Mouse (Mus musculus): ENCODE results near the gene Haus5. TPM values are rescaled to one million over a fixed set of nuclear protein-coding genes. Genes with fewer than 3 reads are reported as not detected.

The Haus5 gene
- polyA plus RNA-seq, 1 experiment from 2014 or later: 13.0 TPM

DNA sequence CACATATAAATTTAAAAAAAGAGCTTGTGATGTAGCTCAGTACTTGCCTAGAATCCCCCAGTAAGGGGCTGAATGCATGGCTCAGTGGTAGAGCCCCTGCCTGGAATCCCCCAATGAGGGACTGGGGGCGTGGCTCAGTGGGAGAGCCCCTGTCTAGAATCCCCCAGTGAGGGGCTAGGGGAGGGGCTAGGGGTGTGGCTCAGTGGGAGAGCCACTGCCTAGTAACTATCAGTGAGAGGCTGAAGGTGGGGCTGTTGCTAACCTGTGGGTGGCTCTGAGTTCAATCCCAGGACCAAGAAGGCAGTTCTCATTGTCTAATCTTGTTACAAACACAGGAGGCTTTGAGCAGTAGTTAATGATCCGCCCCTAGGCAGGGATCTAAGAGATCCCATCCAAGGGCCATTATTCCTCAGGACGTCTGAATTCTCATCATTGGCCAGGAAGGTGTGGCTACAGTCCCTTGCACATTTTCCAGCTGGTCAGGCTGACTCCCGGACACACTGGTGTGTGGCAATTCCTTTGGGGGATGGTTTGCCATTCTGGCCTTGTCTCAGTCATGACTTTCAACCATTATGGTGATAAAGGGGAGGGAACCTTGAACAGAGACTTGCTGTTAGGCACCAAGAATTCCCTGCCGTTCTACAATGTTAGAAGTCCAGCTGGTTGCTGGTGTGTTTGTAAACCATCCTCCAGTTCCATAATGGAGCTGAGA, 49.6 kb downstream of the Haus5 start:
- DNase-seq: peak; percentile 27
- Histone ChIP-seq H3K4me1 (ENCODE audit: insufficient read depth) (0 out of 2 replicates have a peak, but pooled peaks cover 2% of the 10 kb centered on the region), H3K36me3 (replicated peaks; ENCODE audit: insufficient read depth, low read length) (peaks cover 30% of the 10 kb centered on the region), H3K27me3 (ENCODE audit: insufficient read depth, low read length) (no peaks in the 10 kb centered on the region), H3K4me2 (ENCODE audit: low read depth, low read length) (no peak overlapping the region), H3K4me3 (ENCODE audit: low read depth, low read length) (no peak overlapping the region), H3K9me3 (ENCODE audit: low read length) (no peaks in the 10 kb centered on the region), H3K9ac (replicated peaks) (no peak overlapping the region), H3K27ac (ENCODE audit: low read depth) (no peak overlapping the region)
- TF ChIP-seq CTCF (IDR thresholded peaks at IDR 0.05; ENCODE audit: low read depth): no peak
- no peak for TF ChIP-seq EP300 (IDR thresholded peaks at IDR 0.05; ENCODE audit: low read depth)
- WGBS (ENCODE audit: insufficient replicate concordance): 58% methylated on average over 5 of the region's 5 CpGs
- ATAC-seq: 0 out of 2 replicates have a peak, but pooled peaks have one; percentile 19

DNA sequence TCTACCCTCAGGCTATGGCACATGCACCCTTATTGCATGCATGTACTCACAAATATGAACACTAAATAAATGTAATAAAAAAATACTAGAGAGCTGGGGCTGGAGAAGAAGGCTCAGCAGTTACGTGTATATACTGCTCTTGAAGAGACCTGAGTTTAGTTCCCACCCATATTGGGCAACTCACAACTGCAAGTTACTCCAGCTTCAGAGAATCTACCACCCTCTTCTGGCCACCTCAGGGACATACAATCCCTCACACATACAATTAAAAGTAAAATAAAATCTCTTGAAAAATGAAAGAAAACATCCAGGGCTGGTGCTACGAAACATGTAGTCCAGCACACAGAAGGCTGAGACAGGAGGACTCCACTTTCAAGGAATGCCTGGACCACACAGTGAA, 50.3 kb downstream of the Haus5 start:
- TF ChIP-seq EP300 (IDR thresholded peaks at IDR 0.05; ENCODE audit: low read depth) (no peak), CTCF (IDR thresholded peaks at IDR 0.05; ENCODE audit: low read depth) (peak; percentile 54)
- Histone ChIP-seq H3K27ac (ENCODE audit: low read depth) (no peak overlapping the region), H3K9me3 (ENCODE audit: low read length) (no peaks in the 10 kb centered on the region), H3K4me1 (ENCODE audit: insufficient read depth) (0 out of 2 replicates have a peak, but pooled peaks cover 2% of the 10 kb centered on the region), H3K27me3 (ENCODE audit: insufficient read depth, low read length) (no peaks in the 10 kb centered on the region), H3K4me2 (ENCODE audit: low read depth, low read length) (no peak overlapping the region), H3K4me3 (ENCODE audit: low read depth, low read length) (no peak overlapping the region), H3K36me3 (replicated peaks; ENCODE audit: insufficient read depth, low read length) (peaks cover 28% of the 10 kb centered on the region), H3K9ac (replicated peaks) (no peak overlapping the region)
- 43% methylated on average over 2 of the region's 2 CpGs for WGBS (ENCODE audit: insufficient replicate concordance)
- DNase-seq (no peak), ATAC-seq (peak; percentile 44)

DNA sequence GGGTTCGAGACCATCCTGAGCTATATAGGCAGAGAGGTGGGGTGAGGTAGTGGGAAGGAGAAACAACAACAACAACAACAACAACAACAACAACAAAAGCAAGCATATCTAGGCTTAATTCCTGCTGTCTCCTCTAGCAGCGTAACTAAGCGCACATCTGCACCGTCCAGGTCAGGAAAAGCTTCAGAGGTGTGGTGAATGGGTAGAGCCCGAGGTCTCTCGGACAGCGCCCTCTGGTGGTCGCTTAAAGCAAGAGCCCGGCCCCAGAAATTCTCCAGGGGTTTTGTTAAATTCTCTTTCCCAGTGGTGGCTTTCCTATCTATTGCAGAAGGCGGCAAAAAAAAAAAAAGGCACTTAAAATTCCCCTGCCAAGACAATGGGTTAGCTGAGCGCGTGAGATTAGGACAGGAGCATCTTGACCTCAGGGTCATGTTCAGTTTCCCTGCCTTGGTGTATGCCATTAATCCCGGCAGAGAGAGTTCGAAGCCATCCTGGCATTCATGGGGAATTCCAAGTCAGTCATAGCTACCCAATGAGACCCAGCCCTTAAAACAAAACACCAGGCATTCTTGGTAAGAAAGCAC, 51.2 kb downstream of the Haus5 start:
- ATAC-seq (peak; percentile 58; the same call in 1 of the 2 replicates), DNase-seq (peak; percentile 79)
- H3K4me1 ChIP-seq (ENCODE audit: insufficient read depth): 0 out of 2 replicates have a peak, but pooled peaks cover 2% of the 10 kb centered on the region
- TF ChIP-seq EP300 (IDR thresholded peaks at IDR 0.05; ENCODE audit: low read depth) (no peak), CTCF (IDR thresholded peaks at IDR 0.05; ENCODE audit: low read depth) (peak; percentile 73)
- H3K36me3 ChIP-seq (replicated peaks; ENCODE audit: insufficient read depth, low read length): peaks cover 20% of the 10 kb centered on the region
- no peak overlapping the region for H3K27ac ChIP-seq (ENCODE audit: low read depth)
- WGBS (ENCODE audit: insufficient replicate concordance): 18% methylated on average over 14 of the region's 14 CpGs
- no peak overlapping the region for H3K9ac ChIP-seq (replicated peaks)
- H3K9me3 ChIP-seq (ENCODE audit: low read length): no peaks in the 10 kb centered on the region
- H3K27me3 ChIP-seq (ENCODE audit: insufficient read depth, low read length): no peaks in the 10 kb centered on the region
- H3K4me3 ChIP-seq (ENCODE audit: low read depth, low read length): no peak overlapping the region
- H3K4me2 ChIP-seq (ENCODE audit: low read depth, low read length): no peak overlapping the region

DNA sequence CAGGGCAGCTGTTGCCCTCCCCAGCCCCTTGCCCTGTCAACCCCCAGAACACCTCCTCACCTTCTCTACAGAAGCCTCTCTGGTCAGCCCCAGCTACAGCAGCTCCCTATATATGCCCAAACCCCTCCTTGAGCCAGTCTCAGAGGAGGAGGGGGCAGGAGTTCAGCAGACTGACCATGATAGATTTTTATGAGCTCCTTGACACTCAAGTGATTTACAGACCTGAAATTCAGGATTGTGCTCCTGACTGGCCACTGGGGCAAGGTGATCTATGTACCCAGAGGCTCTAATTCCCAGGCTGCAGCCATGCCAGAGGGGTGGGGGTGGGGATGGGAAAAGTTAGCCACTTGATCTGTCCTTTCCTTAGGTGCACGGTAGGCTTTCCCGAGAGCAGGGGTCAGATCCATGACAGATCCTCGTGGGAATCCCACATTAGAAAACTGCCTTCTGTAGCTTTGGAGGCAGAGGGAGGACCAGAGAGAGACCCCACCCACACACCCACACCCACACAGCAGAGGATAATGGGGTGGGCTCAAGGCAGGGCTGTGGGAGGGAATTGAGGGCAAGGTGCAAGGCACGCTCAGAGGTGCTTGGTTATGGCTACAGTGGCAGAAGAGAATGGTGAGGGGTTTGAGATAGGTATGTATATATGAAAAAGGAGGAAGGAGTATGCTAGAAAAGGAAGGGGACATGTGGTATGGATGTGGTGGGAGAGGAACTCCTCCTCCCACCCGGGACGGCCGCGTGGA, 52.0 kb downstream of the Haus5 start, which contains the start of gene Upk1a:
Gene Upk1a (minus strand): TSS at position 194 of the 749 bp plus-strand sequence.
- DNase-seq (no peak), ATAC-seq (no peak)
- TF ChIP-seq EP300 (IDR thresholded peaks at IDR 0.05; ENCODE audit: low read depth) (no peak), CTCF (IDR thresholded peaks at IDR 0.05; ENCODE audit: low read depth) (no peak)
- WGBS (ENCODE audit: insufficient replicate concordance): 73% methylated on average over 8 of the region's 8 CpGs
- H3K4me3 ChIP-seq (ENCODE audit: low read depth, low read length): no peak within 1 kb of the TSS
- no peaks in the 10 kb centered on the region for H3K9me3 ChIP-seq (ENCODE audit: low read length)
- 0 out of 2 replicates have a peak, but pooled peaks cover 2% of the 10 kb centered on the region for H3K4me1 ChIP-seq (ENCODE audit: insufficient read depth)
- H3K27ac ChIP-seq (ENCODE audit: low read depth): no peak within 1 kb of the TSS
- H3K9ac ChIP-seq (replicated peaks): no peak within 1 kb of the TSS
- peaks cover 13% of the 10 kb centered on the region for H3K36me3 ChIP-seq (replicated peaks; ENCODE audit: insufficient read depth, low read length)
- no peaks in the 10 kb centered on the region for H3K27me3 ChIP-seq (ENCODE audit: insufficient read depth, low read length)
- H3K4me2 ChIP-seq (ENCODE audit: low read depth, low read length): no peak within 1 kb of the TSS

DNA sequence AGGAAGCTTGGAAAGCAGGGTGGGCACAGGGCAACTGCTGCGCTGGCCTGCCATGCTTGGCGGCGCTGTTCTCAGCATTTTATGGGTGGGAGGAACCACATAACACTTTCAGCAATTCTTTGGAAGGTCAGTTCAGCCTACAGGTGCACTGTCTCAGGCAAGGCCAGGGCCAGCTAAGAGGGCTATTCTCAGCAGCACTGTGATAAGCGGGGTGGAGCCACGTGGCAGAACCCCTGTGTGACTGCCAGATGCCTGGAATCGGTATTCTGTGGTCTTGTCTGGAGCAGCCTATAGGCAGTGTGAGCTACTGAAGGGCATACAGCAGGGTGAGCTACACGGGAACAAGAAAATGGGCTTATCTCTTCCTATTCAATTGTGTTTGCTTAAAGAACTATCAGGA, 54.8 kb downstream of the Haus5 start:
- 0 out of 2 replicates have a peak, but pooled peaks cover 2% of the 10 kb centered on the region for H3K4me1 ChIP-seq (ENCODE audit: insufficient read depth)
- H3K9me3 ChIP-seq (ENCODE audit: low read length): no peaks in the 10 kb centered on the region
- TF ChIP-seq EP300 (IDR thresholded peaks at IDR 0.05; ENCODE audit: low read depth) (no peak), CTCF (IDR thresholded peaks at IDR 0.05; ENCODE audit: low read depth) (0 out of 2 replicates have a peak, but pooled peaks have one; percentile 3)
- H3K27me3 ChIP-seq (ENCODE audit: insufficient read depth, low read length): no peaks in the 10 kb centered on the region
- no peak overlapping the region for H3K4me3 ChIP-seq (ENCODE audit: low read depth, low read length)
- ATAC-seq (no peak), DNase-seq (no peak)
- no peak overlapping the region for H3K27ac ChIP-seq (ENCODE audit: low read depth)
- H3K4me2 ChIP-seq (ENCODE audit: low read depth, low read length): no peak overlapping the region
- H3K9ac ChIP-seq (replicated peaks): no peak overlapping the region
- no peaks in the 10 kb centered on the region for H3K36me3 ChIP-seq (replicated peaks; ENCODE audit: insufficient read depth, low read length)
- WGBS (ENCODE audit: insufficient replicate concordance): 47% methylated on average over 7 of the region's 7 CpGs

DNA sequence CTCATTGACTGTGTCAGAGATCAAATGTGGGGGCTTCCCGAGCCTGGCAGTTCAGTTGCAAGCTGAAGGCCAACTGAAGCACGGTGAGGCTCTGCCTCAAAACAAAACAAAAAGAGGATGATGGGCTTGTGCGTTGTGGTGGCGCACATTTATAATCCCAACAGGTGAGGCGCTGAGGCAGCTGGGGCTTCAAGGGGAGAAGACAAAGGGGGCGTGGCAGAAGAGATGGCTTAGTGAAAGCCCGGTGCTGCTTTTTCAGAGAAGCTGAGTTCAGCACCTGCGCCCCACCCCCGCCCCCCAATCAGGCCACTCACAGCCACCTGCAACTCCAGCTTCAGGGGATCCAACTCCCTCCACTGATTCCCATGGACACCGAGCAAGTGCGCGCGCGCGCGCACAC, 56.3 kb downstream of the Haus5 start:
- Histone ChIP-seq H3K27ac (ENCODE audit: low read depth) (no peak overlapping the region), H3K36me3 (replicated peaks; ENCODE audit: insufficient read depth, low read length) (no peaks in the 10 kb centered on the region), H3K4me1 (ENCODE audit: insufficient read depth) (no peaks in the 10 kb centered on the region), H3K4me3 (ENCODE audit: low read depth, low read length) (no peak overlapping the region), H3K27me3 (ENCODE audit: insufficient read depth, low read length) (no peaks in the 10 kb centered on the region), H3K4me2 (ENCODE audit: low read depth, low read length) (no peak overlapping the region), H3K9ac (replicated peaks) (no peak overlapping the region), H3K9me3 (ENCODE audit: low read length) (no peaks in the 10 kb centered on the region)
- 56% methylated on average over 16 of the region's 16 CpGs for WGBS (ENCODE audit: insufficient replicate concordance)
- TF ChIP-seq EP300 (IDR thresholded peaks at IDR 0.05; ENCODE audit: low read depth) (no peak), CTCF (IDR thresholded peaks at IDR 0.05; ENCODE audit: low read depth) (no peak)
- no peak for DNase-seq
- no peak for ATAC-seq
